8 mouse cellular contexts compared by ENCODE assay signal in genomic region chr5:30889088-30889754, GRCm38 (mm10). TPM values are rescaled to one million over a fixed set of nuclear protein-coding genes. Genes with fewer than 3 reads are reported as not detected.
DNase-seq lines count a peak whose midpoint lies in the region; ATAC-seq lines count a peak whose summit lies in the region.

No protein-coding gene starts in this region.

- peak overlapping the region; percentile 89 for H3K4me2 ChIP-seq in neural tube, embryonic 11.5 days (ENCODE audit: low read depth)
- peak overlapping the region; percentile 87 for H3K4me2 ChIP-seq in lung, embryonic 16.5 days (ENCODE audit: low read depth, low read length)

- H3K4me3 ChIP-seq in neural tube, embryonic 11.5 days (ENCODE audit: low read depth, low read length): peak overlapping the region; percentile 78
- peak overlapping the region; percentile 67 for H3K4me3 ChIP-seq in lung, embryonic 16.5 days (ENCODE audit: low read length)

- peaks cover 14% of the 10 kb centered on the region for H3K36me3 ChIP-seq in neural tube, embryonic 11.5 days (ENCODE audit: control insufficient read depth, insufficient read depth, low read length)
- H3K36me3 ChIP-seq in lung, embryonic 16.5 days (ENCODE audit: control insufficient read depth, insufficient read depth, low read length): peaks cover 9% of the 10 kb centered on the region

- peak overlapping the region; percentile 92 for H3K27ac ChIP-seq in neural tube, embryonic 11.5 days (ENCODE audit: low read depth, low read length)
- peak overlapping the region; percentile 99 for H3K27ac ChIP-seq in lung, embryonic 16.5 days (ENCODE audit: low read length)

- no peaks in the 10 kb centered on the region for H3K27me3 ChIP-seq in neural tube, embryonic 11.5 days (ENCODE audit: control insufficient read depth, insufficient read depth, low read length)
- H3K27me3 ChIP-seq in lung, embryonic 16.5 days (ENCODE audit: control insufficient read depth, insufficient read depth, low read depth, low read length): no peaks in the 10 kb centered on the region

- peaks cover 10% of the 10 kb centered on the region for H3K4me1 ChIP-seq in neural tube, embryonic 11.5 days (ENCODE audit: control insufficient read depth, insufficient read depth, low read length)
- peaks cover 13% of the 10 kb centered on the region for H3K4me1 ChIP-seq in lung, embryonic 16.5 days (replicated peaks; ENCODE audit: control insufficient read depth, insufficient read depth, low read length)

- peak overlapping the region; percentile 90 for H3K9ac ChIP-seq in neural tube, embryonic 11.5 days (ENCODE audit: low read length)
- H3K9ac ChIP-seq in lung, embryonic 16.5 days (ENCODE audit: low read length): peak overlapping the region; percentile 77

- H3K9me3 ChIP-seq in neural tube, embryonic 11.5 days (ENCODE audit: control insufficient read depth, low read length): no peaks in the 10 kb centered on the region
- H3K9me3 ChIP-seq in lung, embryonic 16.5 days (ENCODE audit: control insufficient read depth, low read length): no peaks in the 10 kb centered on the region

- no peak; the same call in 1 of the 2 replicates for ATAC-seq in neural tube, embryonic 11.5 days (ENCODE audit: insufficient read depth, low FRiP score, low TSS enrichment)
- ATAC-seq in granulocyte monocyte progenitor cell, adult 5-6 weeks (replicated peaks; ENCODE audit: poor library complexity, severe bottlenecking): peak; percentile 4
- peak; percentile 41 for ATAC-seq in lung, embryonic 16.5 days (ENCODE audit: low read depth)

- peak; percentile 50 for DNase-seq in cerebellum, adult 8-10 months
- no peak for DNase-seq in cerebellum, adult 9-10 months
- DNase-seq in neural tube, embryonic 11.5 days (ENCODE audit: low spot score): no peak
- DNase-seq in neural tube, embryonic 10.5 days (ENCODE audit: extremely low spot score, low spot score): no peak
- DNase-seq in adrenal gland, adult 18-20 months (ENCODE audit: low spot score in 2 of 2): no peak
- no peak for DNase-seq in right cerebral cortex, postnatal 14 days

- WGBS in neural tube, embryonic 11.5 days: under 1% methylated on average over 39 of the region's 42 CpGs
- under 1% methylated on average over 39 of the region's 42 CpGs for WGBS in lung, embryonic 16.5 days

RNA-seq across cellular contexts. Expression of gene Agbl5, which starts 0.7 kb away (rescaled TPM):
- 23.2 and 25.3 TPM in 2 replicates for polyA plus RNA-seq in neural tube, embryonic 11.5 days (2014; fragmentation: Nextera tagmentation; extraction: Ambion mirVana)
- 8.9 and 27.6 TPM in 2 replicates for total RNA-seq in granulocyte monocyte progenitor cell, adult 5-6 weeks (2014; fragmentation: Nextera tagmentation)
- total RNA-seq in granulocyte monocyte progenitor cell, adult 5-6 weeks (2017): 7.7 and 12.5 TPM in 2 replicates
- 20.9 and 21.2 TPM in 2 replicates for polyA plus RNA-seq in lung, embryonic 16.5 days (2015; fragmentation: Nextera tagmentation; extraction: Ambion mirVana)
- 1 to 10 TPM; 8.3 TPM for total RNA-seq in adrenal gland, adult 18-20 months (2021)

RNA-seq across cellular contexts. Expression of gene Ost4, which starts 18.4 kb away (rescaled TPM):
- polyA plus RNA-seq in neural tube, embryonic 11.5 days (2014; fragmentation: Nextera tagmentation; extraction: Ambion mirVana): 354 and 368 TPM in 2 replicates
- 361 and 454 TPM in 2 replicates for total RNA-seq in granulocyte monocyte progenitor cell, adult 5-6 weeks (2014; fragmentation: Nextera tagmentation)
- 300 and 325 TPM in 2 replicates for total RNA-seq in granulocyte monocyte progenitor cell, adult 5-6 weeks (2017)
- polyA plus RNA-seq in lung, embryonic 16.5 days (2015; fragmentation: Nextera tagmentation; extraction: Ambion mirVana): 446 TPM in 2 replicates
- total RNA-seq in adrenal gland, adult 18-20 months (2021): 100 to 1,000 TPM; 219 to 254 TPM

RNA-seq across cellular contexts. Expression of gene Tmem214, which starts 21.4 kb away (rescaled TPM):
- polyA plus RNA-seq in neural tube, embryonic 11.5 days (2014; fragmentation: Nextera tagmentation; extraction: Ambion mirVana): 42.1 and 47.3 TPM in 2 replicates
- total RNA-seq in granulocyte monocyte progenitor cell, adult 5-6 weeks (2014; fragmentation: Nextera tagmentation): 40.7 and 48.5 TPM in 2 replicates
- total RNA-seq in granulocyte monocyte progenitor cell, adult 5-6 weeks (2017): 21.5 and 24.9 TPM in 2 replicates
- 79.8 and 84.4 TPM in 2 replicates for polyA plus RNA-seq in lung, embryonic 16.5 days (2015; fragmentation: Nextera tagmentation; extraction: Ambion mirVana)
- 10 to 100 TPM; 54.0 to 57.3 TPM for total RNA-seq in adrenal gland, adult 18-20 months (2021)

RNA-seq across cellular contexts. Expression of gene Emilin1, which starts 24.0 kb away (rescaled TPM):
- polyA plus RNA-seq in neural tube, embryonic 11.5 days (2014; fragmentation: Nextera tagmentation; extraction: Ambion mirVana): 59.7 and 69.8 TPM in 2 replicates
- total RNA-seq in granulocyte monocyte progenitor cell, adult 5-6 weeks (2014; fragmentation: Nextera tagmentation): 78.8 and 147 TPM in 2 replicates
- total RNA-seq in granulocyte monocyte progenitor cell, adult 5-6 weeks (2017): 124 and 152 TPM in 2 replicates
- polyA plus RNA-seq in lung, embryonic 16.5 days (2015; fragmentation: Nextera tagmentation; extraction: Ambion mirVana): 212 and 225 TPM in 2 replicates
- 10 to 100 TPM; 36.3 to 38.9 TPM for total RNA-seq in adrenal gland, adult 18-20 months (2021)

RNA-seq across cellular contexts. Expression of gene Khk, which starts 32.0 kb away (rescaled TPM):
- 7.9 and 9.6 TPM in 2 replicates for polyA plus RNA-seq in neural tube, embryonic 11.5 days (2014; fragmentation: Nextera tagmentation; extraction: Ambion mirVana)
- 84.7 and 111 TPM in 2 replicates for total RNA-seq in granulocyte monocyte progenitor cell, adult 5-6 weeks (2014; fragmentation: Nextera tagmentation)
- total RNA-seq in granulocyte monocyte progenitor cell, adult 5-6 weeks (2017): 66.4 and 80.2 TPM in 2 replicates
- polyA plus RNA-seq in lung, embryonic 16.5 days (2015; fragmentation: Nextera tagmentation; extraction: Ambion mirVana): 13.2 and 15.0 TPM in 2 replicates
- 10 to 100 TPM; 58.3 to 59.0 TPM for total RNA-seq in adrenal gland, adult 18-20 months (2021)
